Mouse (Mus musculus): ENCODE data around the gene Mical2. TPM values are rescaled to one million over a fixed set of nuclear protein-coding genes. Genes with fewer than 3 reads are reported as not detected.

Gene Mical2
- total RNA-seq, 2 experiments from 2014 or later: 80.8 to 101 TPM

Other genes starting within 250 kb of the Mical2 start
- gene Usp47, start 202.4 kb upstream of the Mical2 start, total RNA-seq (2021): 10 to 100 TPM; 80.2 to 81.2 TPM
- 10 to 100 TPM; 35.5 to 43.5 TPM for gene Dkk3, start 66.8 kb upstream of the Mical2 start, total RNA-seq (2021)
- 10 to 100 TPM; 55.3 to 56.4 TPM for gene Parva, start 201.6 kb downstream of the Mical2 start, total RNA-seq (2021)

All from heart, postnatal 36 days (tissue).